Mouse (Mus musculus): ENCODE measurements around the gene Etnppl. TPM values are rescaled to one million over a fixed set of nuclear protein-coding genes. Genes with fewer than 3 reads are reported as not detected.

The Etnppl gene
- total RNA-seq (2023): not detected in 4 replicates

DNA sequence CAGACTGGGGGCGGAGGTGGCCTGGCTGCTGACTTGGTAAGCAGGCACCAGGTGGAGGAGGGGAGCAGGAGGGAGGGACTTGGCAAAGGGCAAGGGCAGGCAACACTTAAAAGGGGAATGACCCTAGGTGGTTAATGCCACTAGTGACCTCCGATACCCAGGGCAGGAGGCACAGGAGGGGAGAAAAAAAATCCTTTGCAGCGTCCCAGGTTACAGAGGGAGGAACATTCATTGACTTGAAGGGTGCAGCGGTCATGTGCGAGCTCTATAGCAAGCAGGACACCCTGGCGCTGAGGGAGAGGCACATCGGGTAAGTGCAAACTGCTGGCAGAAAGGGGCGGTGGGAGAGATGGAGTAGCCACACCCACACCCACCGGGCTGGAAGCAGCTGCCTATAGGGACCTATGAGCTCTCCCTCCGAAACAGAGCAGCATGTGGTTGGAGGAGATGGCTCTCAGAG lies at the start of gene Etnppl:
Gene Etnppl, plus strand, starts transcription at position 10 of the 460 bp plus-strand sequence.

Other genes starting within 250 kb of the Etnppl start
- 52.4 to 64.2 TPM (median 62.2 TPM) in 4 replicates for gene Ostc, start 92.0 kb downstream of the Etnppl start, total RNA-seq (2023)
- 1,553 to 1,673 TPM (median 1,649 TPM) in 4 replicates for gene Rpl34, start 113.0 kb downstream of the Etnppl start, total RNA-seq (2023)